Comparison of ENCODE assay signal across 8 mouse cellular contexts in genomic region chr6:30673764-30674561, GRCm38 (mm10). TPM values are rescaled to one million over a fixed set of nuclear protein-coding genes. Genes with fewer than 3 reads are reported as not detected.
DNase-seq lines count a peak whose midpoint lies in the region; ATAC-seq lines count a peak whose summit lies in the region.

No protein-coding gene starts in this region.

- H3K4me3 ChIP-seq in brown adipose tissue, adult 24 weeks (ENCODE audit: insufficient read depth, low read depth, low read length): peak overlapping the region; percentile 52
- no peak overlapping the region for H3K4me3 ChIP-seq in heart, embryonic 15.5 days
- H3K4me3 ChIP-seq in limb, embryonic 11.5 days (ENCODE audit: low read depth, low read length): no peak overlapping the region
- H3K4me3 ChIP-seq in midbrain, embryonic 16.5 days (ENCODE audit: low read depth, low read length): no peak overlapping the region

- no peaks in the 10 kb centered on the region for H3K36me3 ChIP-seq in heart, embryonic 15.5 days
- H3K36me3 ChIP-seq in limb, embryonic 11.5 days (ENCODE audit: control insufficient read depth, insufficient read depth, low read length): no peaks in the 10 kb centered on the region
- no peaks in the 10 kb centered on the region for H3K36me3 ChIP-seq in midbrain, embryonic 16.5 days (ENCODE audit: control insufficient read depth, insufficient read depth, low read length)

- H3K4me2 ChIP-seq in heart, embryonic 15.5 days: peak overlapping the region; percentile 55
- H3K4me2 ChIP-seq in limb, embryonic 11.5 days (ENCODE audit: low read depth, severe bottlenecking): peak overlapping the region; percentile 24; the same call in 1 of the 2 replicates
- H3K4me2 ChIP-seq in midbrain, embryonic 16.5 days (ENCODE audit: low read length): peak overlapping the region; percentile 11

- H3K9ac ChIP-seq in heart, embryonic 15.5 days: 0 out of 2 replicates have a peak overlapping the region, but pooled peaks have one; percentile 5
- peak overlapping the region; percentile 55 for H3K9ac ChIP-seq in limb, embryonic 11.5 days (ENCODE audit: low read length)
- 0 out of 2 replicates have a peak overlapping the region, but pooled peaks have one; percentile 10 for H3K9ac ChIP-seq in midbrain, embryonic 16.5 days (ENCODE audit: low read depth, low read length)

- no peak overlapping the region; the same call in 1 of the 2 replicates for H3K27ac ChIP-seq in brown adipose tissue, adult 24 weeks (replicated peaks; ENCODE audit: low read depth, low read length)
- peak overlapping the region; percentile 90 for H3K27ac ChIP-seq in heart, embryonic 15.5 days
- peak overlapping the region; percentile 99 for H3K27ac ChIP-seq in limb, embryonic 11.5 days (replicated peaks; ENCODE audit: low read depth, low read length)
- peak overlapping the region; percentile 96 for H3K27ac ChIP-seq in midbrain, embryonic 16.5 days (ENCODE audit: low read length)

- DNase-seq in heart, adult 18-20 months: peak; percentile 8 to 32
- no peak for DNase-seq in heart, adult 9 months (ENCODE audit: low spot score in 2 of 2)
- peak; percentile 54 for DNase-seq in limb, embryonic 11.5 days (ENCODE audit: low spot score)
- DNase-seq in cerebellum, postnatal 4 days (ENCODE audit: low spot score in 2 of 2): no peak

- ATAC-seq in heart, embryonic 15.5 days (replicated peaks; ENCODE audit: insufficient number of reproducible peaks, insufficient read depth, low FRiP score, low read depth): 0 out of 2 replicates have a peak, but pooled peaks have one; percentile 50
- no peak for ATAC-seq in limb, embryonic 11.5 days (ENCODE audit: insufficient number of reproducible peaks, low FRiP score, low TSS enrichment, low read depth)
- ATAC-seq in midbrain, embryonic 16.5 days: peak; percentile 39; the same call in 1 of the 2 replicates
- ATAC-seq in frontal cortex, adult (ENCODE audit: low TSS enrichment): no peak

- peaks cover 4% of the 10 kb centered on the region for H3K4me1 ChIP-seq in brown adipose tissue, adult 24 weeks (ENCODE audit: control insufficient read depth, insufficient read depth, insufficient read length, low read length)
- H3K4me1 ChIP-seq in heart, embryonic 15.5 days (replicated peaks): peaks cover 39% of the 10 kb centered on the region
- H3K4me1 ChIP-seq in limb, embryonic 11.5 days (ENCODE audit: control insufficient read depth, insufficient read depth, low read length): peaks cover 51% of the 10 kb centered on the region
- H3K4me1 ChIP-seq in midbrain, embryonic 16.5 days (ENCODE audit: control insufficient read depth, insufficient read depth, low read length): peaks cover 33% of the 10 kb centered on the region

- 19% methylated on average over 14 of the region's 14 CpGs for WGBS in heart, embryonic 15.5 days
- WGBS in limb, embryonic 11.5 days: 17% methylated on average over 14 of the region's 14 CpGs
- WGBS in midbrain, embryonic 16.5 days: 25% methylated on average over 14 of the region's 14 CpGs

- no peaks in the 10 kb centered on the region for H3K9me3 ChIP-seq in heart, embryonic 15.5 days (replicated peaks)
- no peaks in the 10 kb centered on the region for H3K9me3 ChIP-seq in limb, embryonic 11.5 days (ENCODE audit: control insufficient read depth, low read length)
- H3K9me3 ChIP-seq in midbrain, embryonic 16.5 days (replicated peaks; ENCODE audit: control insufficient read depth, low read length, poor library complexity, severe bottlenecking): no peaks in the 10 kb centered on the region

- no peaks in the 10 kb centered on the region for H3K27me3 ChIP-seq in heart, embryonic 15.5 days
- H3K27me3 ChIP-seq in limb, embryonic 11.5 days (ENCODE audit: control insufficient read depth, insufficient read depth, low read length): no peaks in the 10 kb centered on the region
- no peaks in the 10 kb centered on the region for H3K27me3 ChIP-seq in midbrain, embryonic 16.5 days (ENCODE audit: control insufficient read depth, insufficient read depth, low read depth, low read length)

RNA-seq across cellular contexts. Expression of gene Cep41, which starts 19.6 kb away (rescaled TPM):
- 1 to 10 TPM; 1.3 to 1.5 TPM for total RNA-seq in heart, adult 18-20 months (2021)
- 1.4 and 4.8 TPM in 2 replicates for polyA plus RNA-seq in brown adipose tissue, adult 24 weeks (2012; ENCODE audit: insufficient read depth, insufficient read length, missing spikeins)
- 9.3 and 10.0 TPM in 2 replicates for polyA plus RNA-seq in heart, embryonic 15.5 days (2015; fragmentation: Nextera tagmentation; extraction: Ambion mirVana)
- 43.2 and 48.9 TPM in 2 replicates for polyA plus RNA-seq in limb, embryonic 11.5 days (2014; fragmentation: Nextera tagmentation; extraction: Ambion mirVana)
- 13.2 and 17.1 TPM in 2 replicates for polyA plus RNA-seq in midbrain, embryonic 16.5 days (2015; fragmentation: Nextera tagmentation; extraction: Ambion mirVana)

RNA-seq across cellular contexts. Expression of gene Cpa1, which starts 34.9 kb away (rescaled TPM):
- total RNA-seq in heart, adult 18-20 months (2021): not detected
- polyA plus RNA-seq in brown adipose tissue, adult 24 weeks (2012; ENCODE audit: insufficient read depth, insufficient read length, missing spikeins): not detected in 2 replicates
- 3.2 and 5.0 TPM in 2 replicates for polyA plus RNA-seq in heart, embryonic 15.5 days (2015; fragmentation: Nextera tagmentation; extraction: Ambion mirVana)
- polyA plus RNA-seq in limb, embryonic 11.5 days (2014; fragmentation: Nextera tagmentation; extraction: Ambion mirVana): 0.27 TPM in 1 of 2 replicates, not detected in the other
- 0.90 and 0.91 TPM in 2 replicates for polyA plus RNA-seq in midbrain, embryonic 16.5 days (2015; fragmentation: Nextera tagmentation; extraction: Ambion mirVana)

RNA-seq across cellular contexts. Expression of gene Mest, which starts 49.4 kb away (rescaled TPM):
- 1 to 10 TPM; 5.4 to 6.8 TPM for total RNA-seq in heart, adult 18-20 months (2021)
- 1.5 and 6.7 TPM in 2 replicates for polyA plus RNA-seq in brown adipose tissue, adult 24 weeks (2012; ENCODE audit: insufficient read depth, insufficient read length, missing spikeins)
- polyA plus RNA-seq in heart, embryonic 15.5 days (2015; fragmentation: Nextera tagmentation; extraction: Ambion mirVana): 1,527 and 1,993 TPM in 2 replicates
- 2,834 and 2,987 TPM in 2 replicates for polyA plus RNA-seq in limb, embryonic 11.5 days (2014; fragmentation: Nextera tagmentation; extraction: Ambion mirVana)
- polyA plus RNA-seq in midbrain, embryonic 16.5 days (2015; fragmentation: Nextera tagmentation; extraction: Ambion mirVana): 268 and 368 TPM in 2 replicates

Comparison
In these comparisons a context has a peak if more than half of its experiments do, and no peak if none do; other contexts are left out.
1. DNase-seq: peak in heart, adult 18-20 months (2 of 2) and limb, embryonic 11.5 days (single experiment); none in heart, adult 9 months (0 of 2) and cerebellum, postnatal 4 days (0 of 2).
2. ATAC-seq: peak in heart, embryonic 15.5 days (single experiment) and midbrain, embryonic 16.5 days (single experiment); none in limb, embryonic 11.5 days (single experiment) and frontal cortex, adult (single experiment).
3. H3K9ac ChIP-seq: peak in every context shown above with its lines; median percentile 55 in limb, embryonic 11.5 days; 10 in midbrain, embryonic 16.5 days; 5 in heart, embryonic 15.5 days.
4. RNA of gene Mest, which starts 49.4 kb away (polyA plus RNA-seq): 2,834 to 2,987 TPM in limb, embryonic 11.5 days, 1,527 to 1,993 TPM in heart, embryonic 15.5 days and 268 to 368 TPM in midbrain, embryonic 16.5 days; 1.5 to 6.7 TPM in brown adipose tissue, adult 24 weeks; every median in the first group is over 10 times any median in the second.
5. Peak in every context shown above with its lines, with median percentiles within 50 percentile points of each other: H3K4me2 ChIP-seq.